Mouse (Mus musculus) gastrocnemius, adult 2 months (tissue): ENCODE measurements around the gene Csgalnact2. TPM values are rescaled to one million over a fixed set of nuclear protein-coding genes. Genes with fewer than 3 reads are reported as not detected.
A peak's percentile ranks its signal among the peaks of the same experiment; 100 is the strongest.

ENCODE experiments used
- DNase-seq: peaks from one replicate; pipeline ENCODE4 v3.0.0; 2022
- H3K27ac ChIP-seq: fragments of 200-600 bp; 2 replicates; pipeline ENCODE4 v1.8.1; 2022; ENCODE audit warnings: mild to moderate bottlenecking
- H3K4me3 ChIP-seq: fragments of 200-600 bp; 2 replicates; pipeline ENCODE4 v1.8.1; 2022; ENCODE audit warnings: mild to moderate bottlenecking, moderate library complexity
- CTCF ChIP-seq: fragments of 200-600 bp; IDR thresholded peaks from 2 replicates; pipeline ENCODE4 v1.8.1; 2022; ENCODE audit warnings: antibody characterized with exemption, mild to moderate bottlenecking, moderate library complexity
- intact Hi-C: fragments of 180-260 bp; cut with DNase I; formaldehyde crosslinking; loops from one replicate; pipeline ENCODE4 v1.15.1; 2025
- total RNA-seq, 2 experiments: library from RNA; stranded (reverse); gene quantifications; 2 replicates each; pipeline ENCODE4 v1.2.3; 2021

Gene Csgalnact2
- total RNA-seq, 2 experiments from 2014 or later, result 30.9 to 32.8 TPM

DNA sequence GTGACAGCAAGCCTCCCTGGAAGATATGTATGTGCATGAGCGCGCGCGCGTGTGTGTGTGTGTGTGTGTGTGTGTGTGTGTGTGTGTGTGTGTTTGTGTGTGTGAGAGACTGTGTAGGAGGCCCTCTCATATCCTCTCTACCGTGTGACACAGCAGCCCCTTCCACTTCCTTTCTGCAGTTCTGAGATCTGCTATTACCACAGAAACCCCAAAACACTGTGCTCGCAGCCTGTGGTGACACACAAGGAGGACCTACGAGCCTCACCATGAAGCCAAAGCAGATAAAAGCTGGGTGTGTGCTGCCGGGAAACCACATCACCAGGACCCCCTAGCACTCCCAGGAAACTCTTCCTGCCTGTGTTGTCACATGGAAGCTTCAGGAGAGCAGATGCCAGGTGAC is 28.1 kb upstream of the Csgalnact2 start:
- H3K4me3 ChIP-seq, result no peak overlapping the region
- DNase-seq, result no peak
- no peak for TF ChIP-seq CTCF

GRCm38 (mm10) chr6:118165516-118165915 is 26.6 kb upstream of the Csgalnact2 start:
- H3K4me3 ChIP-seq, result no peak overlapping the region
- intact Hi-C loops, result no loop called here
- DNase-seq, result no peak
- H3K27ac ChIP-seq, result no peak overlapping the region
- no peak for TF ChIP-seq CTCF

More for the DNA sequence above, 28.1 kb upstream of the Csgalnact2 start:
- intact Hi-C loops, result no loop called here
- H3K27ac ChIP-seq, result no peak overlapping the region

DNA sequence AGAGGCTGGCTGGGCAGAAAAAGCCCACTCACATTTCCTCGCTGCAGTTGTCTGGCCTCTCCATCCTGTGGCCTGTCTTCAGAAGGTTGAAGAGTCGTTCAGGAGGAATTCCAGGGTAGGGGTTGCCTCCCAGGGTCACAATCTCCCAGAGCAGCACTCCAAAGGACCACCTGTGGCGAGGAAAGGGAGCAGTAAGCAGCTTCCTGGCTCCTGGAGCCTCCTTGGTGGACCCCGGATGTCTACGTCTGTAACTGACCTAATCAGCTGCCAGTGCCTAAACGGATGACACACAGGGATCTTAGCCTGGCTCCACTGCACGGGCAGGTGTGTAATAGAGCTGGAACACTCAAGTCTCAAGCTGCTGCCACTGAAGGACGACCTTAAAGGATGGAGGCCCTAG is 25.8 kb upstream of the Csgalnact2 start:
- intact Hi-C loops, result no loop called here
- H3K4me3 ChIP-seq, result no peak overlapping the region
- no peak for DNase-seq
- H3K27ac ChIP-seq, result no peak overlapping the region
- TF ChIP-seq CTCF, result no peak

DNA sequence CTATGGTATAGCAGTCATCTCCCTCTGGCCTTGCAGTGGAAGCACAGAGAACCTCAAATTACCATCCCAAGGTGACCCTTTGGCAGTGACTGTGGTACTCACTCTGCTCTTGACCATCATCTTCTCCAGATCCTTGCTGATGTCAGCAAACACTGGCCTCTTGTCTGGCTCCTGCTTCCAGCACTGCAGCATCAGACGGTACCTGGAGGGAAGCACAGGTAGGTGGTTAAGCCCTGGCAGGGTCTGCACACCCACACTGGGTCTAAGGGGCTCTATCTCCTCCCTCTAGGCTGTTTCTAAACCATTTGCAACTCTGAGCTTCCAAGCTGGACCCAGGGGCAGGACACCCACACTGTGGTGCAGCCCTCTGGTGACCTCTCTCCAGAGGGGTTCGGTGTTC is 24.1 kb upstream of the Csgalnact2 start:
- H3K4me3 ChIP-seq, result no peak overlapping the region
- no peak for DNase-seq
- intact Hi-C loops, result no loop called here
- no peak for TF ChIP-seq CTCF
- H3K27ac ChIP-seq, result no peak overlapping the region

DNA sequence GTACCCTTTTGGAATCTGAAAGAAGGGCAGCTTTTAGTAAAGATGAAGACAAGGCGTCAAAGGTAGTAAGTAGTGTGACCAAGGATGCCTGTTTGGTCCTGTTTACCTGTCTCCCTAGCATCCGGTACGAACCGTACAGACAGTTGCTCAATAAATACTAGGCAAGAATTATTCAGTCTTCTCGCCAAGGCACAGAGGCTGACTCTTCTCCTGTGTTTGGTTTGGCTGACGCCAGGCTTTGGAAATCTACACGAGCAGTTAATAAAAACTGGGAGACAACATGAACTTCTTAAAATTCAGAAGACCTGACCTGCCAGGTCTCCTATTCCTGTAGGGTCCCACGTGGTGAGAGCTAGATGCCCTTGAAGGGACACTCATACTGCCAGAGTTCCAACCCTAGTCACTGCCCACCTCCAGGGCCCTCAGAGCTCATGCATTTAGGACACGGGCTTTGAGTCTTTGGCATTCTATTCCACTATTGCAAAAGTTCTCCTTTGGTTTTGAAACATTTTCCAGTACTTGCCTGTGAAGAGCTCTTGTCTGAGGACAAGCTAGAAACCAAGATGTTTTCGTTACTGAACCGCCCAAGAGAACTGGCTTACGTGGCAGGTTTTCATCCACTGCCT is 23.6 kb upstream of the Csgalnact2 start:
- TF ChIP-seq CTCF, result no peak
- Histone ChIP-seq H3K27ac (no peak overlapping the region), H3K4me3 (no peak overlapping the region)
- DNase-seq, result no peak
- intact Hi-C loops, result no loop called here

DNA sequence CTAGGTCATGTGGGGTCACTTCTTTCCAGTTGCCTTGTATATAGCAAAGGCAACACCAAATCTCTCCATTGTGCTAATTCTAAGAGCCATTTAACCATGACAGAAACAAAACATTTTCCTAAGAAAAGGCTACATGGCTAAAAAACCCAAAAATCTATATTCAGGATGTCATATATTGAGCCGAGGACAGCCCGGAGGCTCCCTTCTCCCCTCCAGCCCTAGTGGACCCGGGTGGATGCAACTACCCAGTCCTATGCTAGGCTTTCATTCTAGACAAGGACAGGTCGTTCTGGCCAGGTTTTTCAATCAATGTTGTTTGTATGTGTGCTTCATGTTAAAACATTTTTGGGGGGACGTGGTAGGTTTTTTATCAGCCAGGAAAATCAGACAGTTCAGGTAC is 14.2 kb upstream of the Csgalnact2 start:
- no peak for TF ChIP-seq CTCF
- Histone ChIP-seq H3K4me3 (no peak overlapping the region), H3K27ac (no peak overlapping the region)
- intact Hi-C loops, result no loop called here
- no peak for DNase-seq

DNA sequence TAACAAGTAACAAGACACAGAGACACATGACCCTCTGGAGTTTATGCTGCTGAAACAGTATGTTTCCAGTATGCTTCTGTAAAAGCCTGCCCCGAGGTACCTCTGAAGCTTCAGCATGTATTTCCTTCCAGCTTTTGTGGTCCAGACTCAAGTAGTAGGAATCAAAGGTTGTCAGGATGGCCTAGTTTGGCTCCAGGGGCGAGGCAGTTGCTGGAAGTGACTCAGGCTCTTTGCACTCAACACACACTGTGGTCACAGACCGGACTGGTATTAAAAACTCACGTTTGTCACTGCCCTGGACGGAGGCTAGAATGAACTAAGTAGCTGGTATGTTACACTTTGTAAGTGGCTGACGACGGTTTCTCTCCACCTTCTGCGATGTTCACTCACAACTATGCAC is 12.0 kb upstream of the Csgalnact2 start:
- no peak for DNase-seq
- Histone ChIP-seq H3K4me3 (no peak overlapping the region), H3K27ac (no peak overlapping the region)
- no peak for TF ChIP-seq CTCF
- intact Hi-C loops, result no loop called here

DNA sequence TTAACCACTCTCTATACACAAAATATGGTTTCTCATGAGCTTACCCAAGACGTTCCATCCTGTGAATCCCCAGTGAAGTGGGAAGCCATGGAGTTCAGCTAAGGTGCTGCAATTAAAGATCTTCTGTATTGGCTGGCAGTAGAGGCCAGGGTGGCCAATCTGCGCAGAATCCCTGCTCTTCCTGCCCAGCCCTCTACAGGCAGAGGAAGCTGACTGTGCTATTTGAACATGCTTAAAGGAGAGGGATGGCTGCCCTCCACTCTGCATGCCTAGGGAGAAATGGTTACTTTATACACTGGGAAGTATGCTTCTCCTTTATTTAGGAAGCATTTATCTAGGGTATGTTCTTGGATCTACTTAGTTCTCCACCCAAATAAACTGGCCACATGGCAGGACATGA is 11.6 kb upstream of the Csgalnact2 start:
- TF ChIP-seq CTCF, result no peak
- Histone ChIP-seq H3K27ac (no peak overlapping the region), H3K4me3 (no peak overlapping the region)
- no peak for DNase-seq
- intact Hi-C loops, result no loop called here

DNA sequence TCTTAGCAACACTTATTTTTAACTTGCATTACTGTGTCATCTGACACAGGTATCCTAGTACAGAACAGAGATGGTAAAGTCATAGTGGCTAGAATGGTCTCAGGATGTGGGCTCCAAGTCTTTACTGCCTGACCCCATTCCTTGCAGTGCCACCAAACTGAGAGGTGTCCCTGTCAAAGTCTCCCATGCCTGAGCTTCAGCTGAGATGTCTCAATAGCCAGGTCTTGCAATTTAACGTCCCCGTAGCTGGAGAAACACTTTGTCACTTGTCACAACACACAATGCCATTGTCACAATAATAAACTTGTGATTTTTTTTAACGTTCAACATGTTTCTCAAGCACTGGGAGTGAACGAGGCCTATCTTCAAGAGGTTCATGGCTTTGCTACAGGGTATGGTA is 11.2 kb upstream of the Csgalnact2 start:
- no peak overlapping the region for H3K27ac ChIP-seq
- TF ChIP-seq CTCF, result no peak
- H3K4me3 ChIP-seq, result no peak overlapping the region
- intact Hi-C loops, result no loop called here
- DNase-seq, result no peak

DNA sequence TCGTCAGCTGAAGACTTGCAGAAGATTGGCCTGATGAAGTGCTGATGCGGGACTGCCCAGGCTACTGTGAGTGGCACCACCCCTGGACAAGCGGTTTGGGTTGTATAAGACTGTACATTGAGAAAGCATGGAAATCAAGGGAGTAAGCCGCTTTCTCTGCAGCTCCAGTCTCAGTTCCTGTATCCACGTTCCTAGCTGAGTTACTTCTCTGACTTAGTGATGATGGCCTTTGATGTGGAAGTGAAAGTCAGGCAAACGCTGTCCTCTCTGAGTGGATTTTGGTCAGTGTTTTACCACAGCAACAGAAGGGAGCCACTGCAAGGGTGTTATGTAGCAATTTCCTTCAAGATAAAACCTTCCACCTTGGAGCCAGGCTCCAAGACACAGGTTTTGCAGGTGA is 2.0 kb upstream of the Csgalnact2 start:
- Histone ChIP-seq H3K4me3 (no peak overlapping the region), H3K27ac (no peak overlapping the region)
- intact Hi-C loops, result no loop called here
- no peak for TF ChIP-seq CTCF
- no peak for DNase-seq

DNA sequence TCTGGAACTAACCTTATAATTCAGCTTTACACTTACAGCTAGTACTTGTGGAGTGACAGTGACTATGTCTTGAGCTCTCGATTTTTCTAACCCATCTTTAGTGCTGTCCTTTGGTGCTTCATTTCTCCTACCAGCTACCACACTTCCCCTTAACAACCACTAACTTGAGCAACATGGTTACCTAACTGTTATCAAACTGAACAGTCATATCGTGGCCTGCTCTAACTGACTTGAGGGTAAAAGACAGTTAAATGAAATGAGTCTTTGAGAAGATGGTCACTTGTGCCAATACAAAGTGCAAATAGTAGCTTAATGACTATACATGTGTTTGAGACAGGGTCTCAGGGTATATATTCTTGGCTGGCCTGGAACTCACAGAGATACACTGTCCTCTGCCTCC is 1.8 kb downstream of the Csgalnact2 start:
- no peak overlapping the region for H3K4me3 ChIP-seq
- no peak for DNase-seq
- H3K27ac ChIP-seq, result no peak overlapping the region
- TF ChIP-seq CTCF, result no peak
- intact Hi-C loops, result loop anchor here (5.0 kb wide), 1 partner anchor 280 kb away; the partner anchor contains the start of gene Bms1

- DNase-seq, result no peak
- no peak for TF ChIP-seq CTCF
- Histone ChIP-seq H3K4me3 (no peak overlapping the region), H3K27ac (no peak overlapping the region; the same call in 1 of the 2 replicates)
- intact Hi-C loops, result no loop called here
These were observed 4.5 kb downstream of the Csgalnact2 start for GRCm38 (mm10) chr6:118134461-118134860.

DNA sequence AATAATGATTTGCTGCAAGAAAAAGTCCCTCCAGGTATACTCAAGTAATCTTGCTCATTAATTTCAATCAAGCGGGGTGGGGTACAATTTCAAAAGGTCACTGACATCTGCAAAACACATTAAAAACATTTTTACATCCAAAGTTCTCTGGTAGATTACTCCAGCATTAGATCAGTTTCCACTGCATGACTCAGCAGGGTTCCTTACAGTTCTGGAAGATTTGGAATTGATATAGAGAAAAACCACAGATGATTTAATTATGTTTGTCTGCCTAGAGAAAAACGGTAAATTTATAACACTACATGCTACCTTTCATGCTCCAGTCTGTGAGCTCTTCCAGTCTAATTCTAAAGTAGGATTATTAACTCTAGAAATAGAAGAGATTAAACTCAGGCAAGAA is 8.9 kb downstream of the Csgalnact2 start:
- no peak for DNase-seq
- no peak for TF ChIP-seq CTCF
- Histone ChIP-seq H3K27ac (peak overlapping the region; percentile 72), H3K4me3 (peak overlapping the region; percentile 3; the same call in 1 of the 2 replicates)
- intact Hi-C loops, result no loop called here

GRCm38 (mm10) chr6:118127827-118128487 is 11.0 kb downstream of the Csgalnact2 start:
- intact Hi-C loops, result loop anchor here (10.0 kb wide), 1 partner anchor 273 kb away; no protein-coding TSS in a partner anchor
- no peak for TF ChIP-seq CTCF
- Histone ChIP-seq H3K27ac (no peak overlapping the region), H3K4me3 (no peak overlapping the region)
- DNase-seq, result no peak
